Mouse (Mus musculus) cortical plate, adult 2 months (tissue): Measurements from ENCODE around the gene Fam171a2. TPM values are rescaled to one million over a fixed set of nuclear protein-coding genes. Genes with fewer than 3 reads are reported as not detected.
A peak's percentile ranks its signal among the peaks of the same experiment; 100 is the strongest.

ENCODE experiments used
- H3K27ac ChIP-seq: fragments of 200-500 bp; 2 replicates; pipeline ENCODE4 v1.5.1; 2012; ENCODE audit warnings: low read length, control low read depth, inconsistent platforms; ENCODE audit not compliant: insufficient read depth
- H3K4me1 ChIP-seq: fragments of 200-500 bp; 2 replicates; pipeline ENCODE4 v1.6.1; 2011; ENCODE audit warnings: low read length; ENCODE audit not compliant: control insufficient read depth, insufficient read depth
- H3K4me3 ChIP-seq: fragments of 200-500 bp; 2 replicates; pipeline ENCODE4 v1.5.1; 2011; ENCODE audit warnings: mild to moderate bottlenecking, low read length, control low read depth; ENCODE audit not compliant: insufficient read depth
- CTCF ChIP-seq: fragments of 200-500 bp; IDR thresholded peaks from 2 replicates; pipeline ENCODE4 v1.5.1; 2011; ENCODE audit warnings: mild to moderate bottlenecking, control low read depth, low read length; ENCODE audit not compliant: insufficient read depth; ENCODE audit errors: extremely low read depth
- POLR2A ChIP-seq: fragments of 200-500 bp; IDR thresholded peaks from 2 replicates; pipeline ENCODE4 v1.6.1; 2011; ENCODE audit warnings: mild to moderate bottlenecking, low read length, control low read depth; ENCODE audit not compliant: insufficient read depth; ENCODE audit errors: extremely low read depth
- polyA plus RNA-seq: library from polyadenylated mRNA; depleted of rRNA; stranded (reverse); fragments of >200 nt; gene quantifications from 2 replicates; pipeline ENCODE4 v1.2.3, GENCODE M21; 2012

Fam171a2 gene
- polyA plus RNA-seq, 1 experiment = 78.3 TPM

DNA sequence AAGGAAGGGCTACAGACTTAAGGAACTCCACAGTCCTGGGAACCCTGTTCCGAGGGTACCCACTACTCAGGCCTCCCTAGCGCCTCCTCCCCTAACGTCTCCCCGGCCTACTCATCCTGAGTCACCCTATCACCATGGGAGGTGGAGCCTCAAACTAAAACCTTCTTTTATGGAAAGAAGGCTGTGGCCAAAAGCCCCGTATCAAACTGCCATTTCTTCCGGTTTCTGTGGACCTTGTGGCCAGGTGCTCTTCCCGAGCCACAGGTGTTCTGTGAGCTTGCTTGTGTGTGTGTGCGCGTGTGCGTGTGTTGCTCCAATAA, 11.1 kb downstream of the Fam171a2 start:
- TF ChIP-seq POLR2A = no peak
- no peak for TF ChIP-seq CTCF
- H3K4me3 ChIP-seq = no peak overlapping the region
- H3K27ac ChIP-seq = no peak overlapping the region
- H3K4me1 ChIP-seq = peaks cover 10% of the 10 kb centered on the region

DNA sequence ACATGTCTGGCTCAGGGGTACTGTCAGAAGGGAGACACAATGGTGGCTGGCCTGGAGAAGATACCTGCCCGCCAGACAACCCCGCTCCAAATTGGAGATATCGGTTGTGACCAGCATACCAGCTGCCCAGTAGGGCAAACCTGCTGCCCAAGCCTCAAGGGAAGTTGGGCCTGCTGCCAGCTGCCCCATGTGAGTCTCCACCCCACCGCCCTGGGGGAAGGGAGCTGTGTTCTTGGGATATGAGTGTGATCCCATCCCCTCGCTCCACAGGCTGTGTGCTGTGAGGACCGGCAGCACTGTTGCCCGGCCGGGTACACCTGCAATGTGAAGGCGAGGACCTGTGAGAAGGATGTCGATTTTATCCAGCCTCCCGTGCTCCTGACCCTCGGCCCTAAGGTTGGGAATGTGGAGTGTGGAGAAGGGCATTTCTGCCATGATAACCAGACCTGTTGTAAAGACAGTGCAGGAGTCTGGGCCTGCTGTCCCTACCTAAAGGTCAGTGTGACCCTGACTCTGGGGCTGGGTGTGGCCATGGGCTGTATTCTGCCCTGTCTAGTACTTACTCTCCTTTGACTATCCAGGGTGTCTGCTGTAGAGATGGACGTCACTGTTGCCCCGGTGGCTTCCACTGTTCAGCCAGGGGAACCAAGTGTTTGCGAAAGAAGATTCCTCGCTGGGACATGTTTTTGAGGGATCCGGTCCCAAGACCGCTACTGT, 11.6 kb downstream of the Fam171a2 start:
- no peak overlapping the region for H3K4me3 ChIP-seq
- H3K4me1 ChIP-seq = peaks cover 11% of the 10 kb centered on the region
- TF ChIP-seq POLR2A = no peak
- no peak for TF ChIP-seq CTCF

DNA sequence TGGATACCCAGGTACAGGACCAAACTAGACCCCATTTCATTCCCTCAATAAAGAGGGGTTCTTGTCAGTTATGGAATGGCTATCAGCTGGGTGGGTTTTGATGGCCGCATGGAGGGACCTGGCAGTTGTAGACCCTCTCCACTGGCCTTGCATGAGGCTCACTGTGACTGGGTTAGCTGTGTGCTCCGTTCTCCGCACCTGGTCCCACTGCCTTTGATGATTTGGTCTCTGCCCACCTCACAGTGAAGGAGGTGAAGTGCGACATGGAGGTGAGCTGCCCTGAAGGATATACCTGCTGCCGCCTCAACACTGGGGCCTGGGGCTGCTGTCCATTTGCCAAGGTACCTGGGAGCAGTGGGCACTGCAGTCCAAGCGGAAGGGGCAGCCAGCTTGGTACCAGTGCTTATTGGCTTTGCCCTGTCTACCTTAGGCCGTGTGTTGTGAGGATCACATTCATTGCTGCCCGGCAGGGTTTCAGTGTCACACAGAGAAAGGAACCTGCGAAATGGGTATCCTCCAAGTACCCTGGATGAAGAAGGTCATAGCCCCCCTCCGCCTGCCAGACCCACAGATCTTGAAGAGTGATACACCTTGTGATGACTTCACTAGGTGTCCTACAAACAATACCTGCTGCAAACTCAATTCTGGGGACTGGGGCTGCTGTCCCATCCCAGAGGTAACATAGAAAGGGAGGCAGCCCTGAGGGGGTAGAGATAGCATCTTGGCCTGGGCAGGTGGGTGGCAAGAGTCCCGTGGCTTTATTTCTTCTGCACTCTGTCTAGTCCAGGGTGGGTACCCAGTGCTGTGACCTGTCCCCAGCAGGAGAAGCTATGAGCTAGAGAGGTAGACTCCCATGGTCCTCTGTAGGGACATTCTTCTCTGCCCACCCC, 12.4 kb downstream of the Fam171a2 start:
- H3K4me3 ChIP-seq = no peak overlapping the region
- H3K4me1 ChIP-seq = peaks cover 11% of the 10 kb centered on the region
- TF ChIP-seq CTCF (no peak), POLR2A (no peak)
- H3K27ac ChIP-seq = no peak overlapping the region

More for the DNA sequence above, 11.6 kb downstream of the Fam171a2 start:
- H3K27ac ChIP-seq = no peak overlapping the region

DNA sequence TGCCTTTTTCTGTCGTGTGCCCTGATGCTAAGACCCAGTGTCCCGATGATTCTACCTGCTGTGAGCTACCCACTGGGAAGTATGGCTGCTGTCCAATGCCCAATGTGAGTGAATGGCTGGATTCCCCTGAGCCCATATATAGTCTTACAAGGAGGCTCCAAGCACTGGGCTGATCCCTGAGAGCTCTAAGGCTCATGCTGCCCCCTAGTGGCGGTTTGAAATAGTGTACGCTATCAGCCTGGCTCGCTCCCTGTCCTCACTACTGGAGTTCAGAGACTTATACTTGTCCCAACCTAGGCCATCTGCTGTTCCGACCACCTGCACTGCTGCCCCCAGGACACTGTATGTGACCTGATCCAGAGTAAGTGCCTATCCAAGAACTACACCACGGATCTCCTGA, 13.1 kb downstream of the Fam171a2 start:
- Histone ChIP-seq H3K4me3 (no peak overlapping the region), H3K4me1 (peaks cover 11% of the 10 kb centered on the region), H3K27ac (no peak overlapping the region)
- peak; percentile 90 for TF ChIP-seq CTCF
- 0 out of 2 replicates have a peak, but pooled peaks have one; percentile 8 for TF ChIP-seq POLR2A

DNA sequence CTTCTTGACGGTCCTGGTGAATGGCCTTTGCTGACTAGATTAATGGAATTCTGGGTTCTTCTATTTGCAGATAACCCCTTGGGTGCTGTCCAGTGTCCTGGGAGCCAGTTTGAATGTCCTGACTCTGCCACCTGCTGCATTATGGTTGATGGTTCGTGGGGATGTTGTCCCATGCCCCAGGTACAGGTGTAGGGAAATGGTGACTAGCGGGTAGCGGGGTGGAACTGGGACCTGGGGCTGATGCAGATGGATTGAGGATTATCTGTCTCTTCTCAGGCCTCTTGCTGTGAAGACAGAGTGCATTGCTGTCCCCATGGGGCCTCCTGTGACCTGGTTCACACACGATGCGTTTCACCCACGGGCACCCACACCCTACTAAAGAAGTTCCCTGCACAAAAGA, 13.6 kb downstream of the Fam171a2 start:
- no peak for TF ChIP-seq POLR2A
- no peak for TF ChIP-seq CTCF
- Histone ChIP-seq H3K27ac (no peak overlapping the region), H3K4me1 (peaks cover 8% of the 10 kb centered on the region), H3K4me3 (no peak overlapping the region)

DNA sequence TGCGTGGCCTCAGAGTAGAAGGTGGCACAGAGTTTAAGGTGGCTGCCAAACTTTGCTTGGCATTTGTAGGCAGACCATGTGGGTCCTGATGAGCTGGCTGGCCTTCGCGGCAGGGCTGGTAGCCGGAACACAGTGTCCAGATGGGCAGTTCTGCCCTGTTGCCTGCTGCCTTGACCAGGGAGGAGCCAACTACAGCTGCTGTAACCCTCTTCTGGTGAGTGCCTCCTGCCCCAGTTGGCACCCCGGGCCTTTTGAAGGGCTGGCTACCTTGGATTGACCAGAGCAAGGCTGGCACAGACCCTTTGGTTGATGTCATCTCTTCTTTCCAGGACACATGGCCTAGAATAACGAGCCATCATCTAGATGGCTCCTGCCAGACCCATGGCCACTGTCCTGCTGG, 14.6 kb downstream of the Fam171a2 start:
- Histone ChIP-seq H3K4me3 (no peak overlapping the region), H3K27ac (no peak overlapping the region), H3K4me1 (peaks cover 8% of the 10 kb centered on the region)
- no peak for TF ChIP-seq POLR2A
- TF ChIP-seq CTCF = no peak

DNA sequence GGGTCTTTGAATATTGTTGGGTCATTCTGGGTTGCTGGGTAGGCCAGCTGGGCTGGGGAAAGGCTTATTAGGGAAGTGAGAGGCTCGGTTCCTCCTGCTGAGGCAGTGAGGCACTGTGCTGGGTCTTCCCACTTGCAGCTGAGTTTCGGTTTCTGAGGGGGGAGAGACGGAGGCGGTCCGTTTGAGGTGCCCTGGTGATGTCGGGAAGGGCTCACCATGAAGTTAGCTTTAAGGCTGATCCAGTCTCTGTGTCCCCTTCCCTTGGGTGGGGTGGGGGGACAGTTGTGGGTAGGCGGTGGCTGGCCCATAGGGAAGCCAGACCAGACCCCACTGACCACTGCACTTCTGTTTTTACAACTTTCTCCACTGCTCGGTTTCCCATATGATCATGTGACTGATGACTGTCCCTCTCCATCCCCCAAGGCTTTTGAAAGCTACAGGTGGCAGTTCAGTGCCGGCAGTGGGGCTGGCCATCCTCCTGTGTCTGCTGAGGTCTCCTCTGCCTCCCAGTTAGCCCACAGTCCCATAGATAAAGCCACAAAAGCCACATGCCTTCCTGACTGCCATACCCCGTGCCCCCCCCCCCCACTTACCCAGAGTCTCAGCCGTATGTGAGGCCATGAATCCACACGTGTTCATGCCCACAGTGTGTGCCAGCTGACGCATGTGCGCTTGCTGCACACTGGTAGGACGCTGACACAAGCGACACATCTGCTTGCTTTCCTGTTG, 15.2 kb downstream of the Fam171a2 start:
- no peak overlapping the region for H3K4me3 ChIP-seq
- no peak for TF ChIP-seq CTCF
- TF ChIP-seq POLR2A = no peak
- H3K4me1 ChIP-seq = peaks cover 8% of the 10 kb centered on the region
- no peak overlapping the region for H3K27ac ChIP-seq

DNA sequence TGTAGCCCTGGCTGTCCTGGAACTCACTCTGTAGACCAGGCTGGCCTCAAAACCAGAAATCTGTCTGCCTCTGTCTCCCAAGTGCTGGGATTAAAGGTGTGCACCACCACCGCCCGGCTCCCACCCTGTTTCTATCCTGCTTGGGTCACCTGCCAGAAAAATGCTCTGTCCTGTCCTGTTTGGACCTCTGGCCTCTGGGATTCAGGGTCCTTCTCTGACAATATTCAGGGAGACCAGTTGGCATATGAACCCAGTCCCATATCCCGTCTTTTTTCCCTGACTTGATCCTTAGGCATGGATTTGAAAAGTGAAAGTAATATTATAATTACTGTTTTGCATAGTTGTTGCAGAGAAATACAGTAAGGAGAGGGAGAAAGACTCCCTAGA, 15.8 kb downstream of the Fam171a2 start:
- H3K4me1 ChIP-seq = peaks cover 8% of the 10 kb centered on the region
- no peak overlapping the region for H3K27ac ChIP-seq
- TF ChIP-seq POLR2A (no peak), CTCF (no peak)
- H3K4me3 ChIP-seq = no peak overlapping the region; the same call in 1 of the 2 replicates

DNA sequence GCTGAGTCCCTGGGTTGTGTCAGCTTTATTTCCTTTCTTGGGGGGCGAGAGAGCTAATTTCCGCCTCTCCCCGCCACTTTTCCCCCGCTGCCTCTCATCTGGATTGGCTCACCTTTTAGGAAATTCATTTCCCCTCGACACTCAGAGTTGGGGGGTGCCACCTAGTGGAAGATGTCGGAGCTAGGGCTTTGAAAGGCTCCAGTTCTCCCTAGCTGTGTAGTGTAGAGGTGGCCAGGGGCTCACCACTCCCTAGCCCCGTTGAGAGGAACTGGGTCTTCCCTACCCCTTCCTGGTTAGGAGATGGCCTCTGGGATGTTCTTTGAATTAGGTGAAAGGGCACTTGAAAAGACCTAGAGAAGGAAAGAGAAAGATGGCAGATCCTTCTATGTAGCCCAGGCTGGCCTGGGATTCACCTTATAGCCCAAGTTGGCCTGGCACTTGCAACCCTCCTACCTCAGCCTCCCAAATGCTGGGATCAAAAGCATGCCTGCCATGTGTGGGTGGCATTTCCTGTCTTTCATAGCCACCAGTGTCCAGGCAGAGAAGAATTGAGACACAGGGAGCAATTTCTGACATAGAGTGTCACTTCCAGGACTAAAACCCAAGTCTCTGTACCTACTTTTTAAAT, 16.4 kb downstream of the Fam171a2 start:
- TF ChIP-seq POLR2A = no peak
- TF ChIP-seq CTCF = peak; percentile 67
- Histone ChIP-seq H3K27ac (peak overlapping the region; percentile 26; the same call in 1 of the 2 replicates), H3K4me1 (peaks cover 8% of the 10 kb centered on the region)

More for the DNA sequence above, 16.4 kb downstream of the Fam171a2 start:
- H3K4me3 ChIP-seq = peak overlapping the region; percentile 41
